Mouse (Mus musculus) MEL (cell line): ENCODE measurements around the gene Rpl35.

Experiments used
- CHD2 ChIP-seq: IDR thresholded peaks from 2 replicates; pipeline ENCODE4 v1.6.1; 2011; ENCODE audit warnings: low read length, improper control_type of control experiment
- CTCF ChIP-seq, 3 experiments: IDR thresholded peaks in 2 of 3; conservative IDR thresholded peaks in 1 of 3; 2 replicates each; pipeline ENCODE4 v1.5.1; 2011 to 2012; ENCODE audit warnings: low read length in 3 of 3, low read depth in 2 of 3, mild to moderate bottlenecking in 2 of 3, improper control_type of control experiment in 1 of 3, inconsistent platforms in 1 of 3, mixed read lengths in 1 of 3, moderate library complexity in 1 of 3; ENCODE audit not compliant: control insufficient read depth in 1 of 3, insufficient read depth in 1 of 3, poor library complexity in 1 of 3, severe bottlenecking in 1 of 3
- MAX ChIP-seq: IDR thresholded peaks from 2 replicates; pipeline ENCODE4 v1.6.1; 2011; ENCODE audit warnings: low read length, improper control_type of control experiment
- POLR2A ChIP-seq, 2 experiments: IDR thresholded peaks; 2 replicates each; pipeline ENCODE4 v1.6.1; 2011 to 2012; ENCODE audit warnings: low read length in 2 of 2, mild to moderate bottlenecking in 2 of 2, control low read depth in 1 of 2, improper control_type of control experiment in 1 of 2, low read depth in 1 of 2, moderate library complexity in 1 of 2; ENCODE audit not compliant: control insufficient read depth in 1 of 2, insufficient read depth in 1 of 2, poor library complexity in 1 of 2
- ZKSCAN1 ChIP-seq: IDR thresholded peaks from 2 replicates; pipeline ENCODE4 v1.6.1; 2012; ENCODE audit warnings: low read depth, mild to moderate bottlenecking, inconsistent platforms, low read length, improper control_type of control experiment, moderate library complexity

GRCm38 (mm10) chr2:38969650-38970049 is 35.8 kb downstream of the Rpl35 start:
- TF ChIP-seq POLR2A (IDR thresholded peaks at IDR 0.05; ENCODE audit: control insufficient read depth in 1 of 2, insufficient read depth in 1 of 2, low read depth in 1 of 2, low read length in 2 of 2, poor library complexity in 1 of 2) (no peak), ZKSCAN1 (no peak), MAX (no peak), CHD2 (no peak), CTCF (IDR thresholded peaks at IDR 0.05 in 2 of 3, conservative IDR thresholded peaks at IDR 0.05 in 1 of 3; ENCODE audit: control insufficient read depth in 1 of 3, insufficient read depth in 1 of 3, low read depth in 2 of 3, low read length in 3 of 3, poor library complexity in 1 of 3, severe bottlenecking in 1 of 3) (no peak)
